Mouse (Mus musculus) adrenal gland, adult 2 months (tissue): ENCODE results near the gene Gnpat. TPM values are rescaled to one million over a fixed set of nuclear protein-coding genes. Genes with fewer than 3 reads are reported as not detected.

Source experiments
- DNase-seq: peaks from one replicate; pipeline ENCODE4 v3.0.0; 2021
- polyA plus RNA-seq: library from polyadenylated mRNA; depleted of rRNA; stranded (reverse); fragments of >200 nt; gene quantifications from 2 replicates; pipeline ENCODE4 v1.2.3, GENCODE M21; 2012; rRNA removed
- total RNA-seq, 2 experiments: library from RNA; stranded (reverse); gene quantifications; 2 replicates each; pipeline ENCODE4 v1.2.3; 2021

The Gnpat gene
- total and polyA plus RNA-seq, 3 experiments: 66.9 to 108 (median 81.0) TPM

DNA sequence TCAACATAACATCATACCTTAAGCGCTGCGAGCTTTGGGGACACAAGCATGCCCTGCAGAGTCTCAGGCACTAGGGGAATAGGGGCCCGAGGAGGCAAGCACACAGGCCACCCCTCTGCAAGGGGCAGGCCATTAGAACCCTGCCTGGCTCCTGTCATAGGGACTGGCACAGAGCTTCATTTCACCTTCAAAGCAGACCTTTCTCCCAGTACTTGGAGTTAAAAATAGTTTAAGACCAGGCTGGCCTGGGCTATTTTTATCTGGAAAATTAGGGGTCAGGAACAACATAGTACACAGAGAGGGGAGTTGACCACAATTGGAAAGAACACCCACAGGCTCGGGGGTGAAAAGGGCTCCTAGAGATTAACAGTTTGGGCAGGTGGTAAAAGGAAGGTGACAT lies 74.5 kb downstream of the Gnpat start:
- DNase-seq: no peak

Other genes with a start within 250 kb of the Gnpat start
- 10 to 100 TPM; 34.1 to 56.7 TPM for gene 2310022B05Rik, start 199.7 kb upstream of the Gnpat start, total RNA-seq
- 37.6 and 49.4 TPM in 2 replicates for gene 2310022B05Rik, start 199.7 kb upstream of the Gnpat start, polyA plus RNA-seq
- 10 to 100 TPM; 36.4 to 43.3 TPM for gene Ttc13, start 141.1 kb upstream of the Gnpat start, total RNA-seq
- 14.6 and 16.6 TPM in 2 replicates for gene Ttc13, start 141.1 kb upstream of the Gnpat start, polyA plus RNA-seq
- 10 to 100 TPM in 1 of 2 experiments, 1 to 10 TPM in 1; 9.2 to 10.7 TPM for gene Arv1, start 140.9 kb upstream of the Gnpat start, total RNA-seq
- 12.8 and 13.9 TPM in 2 replicates for gene Arv1, start 140.9 kb upstream of the Gnpat start, polyA plus RNA-seq
- gene Fam89a, start 111.2 kb upstream of the Gnpat start, total RNA-seq: under 1 TPM; 0.28 to 0.43 TPM
- 1.0 and 1.6 TPM in 2 replicates for gene Fam89a, start 111.2 kb upstream of the Gnpat start, polyA plus RNA-seq
- gene Trim67, start 69.9 kb upstream of the Gnpat start, total RNA-seq: 1 to 10 TPM; 1.4 to 3.5 TPM
- gene Trim67, start 69.9 kb upstream of the Gnpat start, polyA plus RNA-seq: 0.52 and 1.0 TPM in 2 replicates
- gene 2810004N23Rik, start 87 bp downstream of the Gnpat start, total RNA-seq: 10 to 100 TPM; 25.9 to 28.0 TPM
- 7.6 and 10.7 TPM in 2 replicates for gene 2810004N23Rik, start 87 bp downstream of the Gnpat start, polyA plus RNA-seq
- gene Exoc8, start 34.7 kb downstream of the Gnpat start, total RNA-seq: 10 to 100 TPM; 19.9 to 24.2 TPM
- 9.1 and 10.6 TPM in 2 replicates for gene Exoc8, start 34.7 kb downstream of the Gnpat start, polyA plus RNA-seq
- 10 to 100 TPM; 19.4 to 19.9 TPM for gene Sprtn, start 34.9 kb downstream of the Gnpat start, total RNA-seq
- 7.7 and 9.7 TPM in 2 replicates for gene Sprtn, start 34.9 kb downstream of the Gnpat start, polyA plus RNA-seq
- gene Egln1, start 86.3 kb downstream of the Gnpat start, total RNA-seq: 10 to 100 TPM; 56.1 to 68.0 TPM
- gene Egln1, start 86.3 kb downstream of the Gnpat start, polyA plus RNA-seq: 25.3 and 32.7 TPM in 2 replicates
- gene Tsnax, start 150.0 kb downstream of the Gnpat start, total RNA-seq: 10 to 100 TPM; 63.4 to 81.1 TPM
- gene Tsnax, start 150.0 kb downstream of the Gnpat start, polyA plus RNA-seq: 24.1 and 25.1 TPM in 2 replicates
- 1 to 10 TPM; 1.2 to 1.8 TPM for gene Disc1, start 191.2 kb downstream of the Gnpat start, total RNA-seq
- gene Disc1, start 191.2 kb downstream of the Gnpat start, polyA plus RNA-seq: 0.79 and 1.1 TPM in 2 replicates